Mouse (Mus musculus) cortical plate, adult 2 months (tissue): ENCODE data around the gene Iqcj. TPM values are rescaled to one million over a fixed set of nuclear protein-coding genes. Genes with fewer than 3 reads are reported as not detected.

Source experiments
- H3K27ac ChIP-seq: fragments of 200-500 bp; 2 replicates; pipeline ENCODE4 v1.5.1; 2012; ENCODE audit warnings: low read length, control low read depth, inconsistent platforms; ENCODE audit not compliant: insufficient read depth
- H3K4me1 ChIP-seq: fragments of 200-500 bp; 2 replicates; pipeline ENCODE4 v1.6.1; 2011; ENCODE audit warnings: low read length; ENCODE audit not compliant: control insufficient read depth, insufficient read depth
- H3K4me3 ChIP-seq: fragments of 200-500 bp; 2 replicates; pipeline ENCODE4 v1.5.1; 2011; ENCODE audit warnings: mild to moderate bottlenecking, low read length, control low read depth; ENCODE audit not compliant: insufficient read depth
- CTCF ChIP-seq: fragments of 200-500 bp; IDR thresholded peaks from 2 replicates; pipeline ENCODE4 v1.5.1; 2011; ENCODE audit warnings: mild to moderate bottlenecking, control low read depth, low read length; ENCODE audit not compliant: insufficient read depth; ENCODE audit errors: extremely low read depth
- POLR2A ChIP-seq: fragments of 200-500 bp; IDR thresholded peaks from 2 replicates; pipeline ENCODE4 v1.6.1; 2011; ENCODE audit warnings: mild to moderate bottlenecking, low read length, control low read depth; ENCODE audit not compliant: insufficient read depth; ENCODE audit errors: extremely low read depth
- polyA plus RNA-seq: library from polyadenylated mRNA; depleted of rRNA; stranded (reverse); fragments of >200 nt; gene quantifications from 2 replicates; pipeline ENCODE4 v1.2.3, GENCODE M21; 2012

Gene Iqcj
- polyA plus RNA-seq, 1 experiment: 0.98 TPM

DNA sequence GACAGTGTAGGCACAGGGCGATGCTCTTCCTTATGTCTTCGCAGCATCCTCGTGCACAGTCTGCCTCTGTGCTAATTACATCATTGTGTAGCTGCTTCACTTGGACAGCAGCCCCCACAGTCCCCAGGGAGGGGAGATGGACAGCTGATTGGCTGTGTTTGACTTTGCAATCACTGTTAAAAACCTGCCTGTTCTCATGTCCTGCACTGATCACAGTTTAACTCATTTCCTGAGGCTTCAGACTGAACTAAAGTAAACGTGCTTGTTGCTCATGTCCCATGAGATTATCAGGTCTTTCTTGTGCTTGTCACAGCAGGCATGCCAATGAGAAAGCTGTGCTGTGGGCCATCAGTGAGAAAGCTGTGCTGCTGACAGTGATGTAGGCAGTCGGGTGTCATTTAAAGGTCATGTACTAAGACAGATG lies 60.5 kb downstream of the Iqcj start:
- Histone ChIP-seq H3K4me1 (peaks cover 6% of the 10 kb centered on the region; the same call in 1 of the 2 replicates), H3K4me3 (no peak overlapping the region), H3K27ac (no peak overlapping the region)
- TF ChIP-seq POLR2A: no peak
- no peak for TF ChIP-seq CTCF

GRCm38 (mm10) chr3:67954459-67955065 lies 62.5 kb downstream of the Iqcj start:
- TF ChIP-seq POLR2A (no peak), CTCF (no peak)

DNA sequence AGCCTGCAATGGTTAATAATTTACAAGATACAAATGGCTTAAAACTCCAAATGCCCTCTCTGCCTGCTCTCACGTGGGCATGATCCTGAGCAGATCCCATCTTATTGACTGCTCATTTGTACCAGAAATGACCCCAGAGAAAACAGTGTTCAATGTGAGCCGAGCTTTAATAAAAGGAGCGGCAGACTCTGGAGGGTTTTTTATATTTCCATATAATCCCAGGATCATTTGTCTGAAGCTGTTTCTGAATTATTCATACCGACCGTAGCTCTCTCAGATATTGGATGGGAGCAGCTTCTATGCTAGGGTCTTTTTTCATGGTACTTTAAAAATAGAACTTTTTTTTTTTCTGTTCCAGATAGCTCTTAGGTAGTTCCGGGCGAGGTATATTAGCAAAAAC lies 67.7 kb downstream of the Iqcj start:
- H3K27ac ChIP-seq: no peak overlapping the region
- TF ChIP-seq POLR2A (no peak), CTCF (no peak)
- H3K4me3 ChIP-seq: no peak overlapping the region
- peaks cover 1% of the 10 kb centered on the region; the same call in 1 of the 2 replicates for H3K4me1 ChIP-seq

More at GRCm38 (mm10) chr3:67954459-67955065, 62.5 kb downstream of the Iqcj start:
- Histone ChIP-seq H3K4me1 (peaks cover 6% of the 10 kb centered on the region; the same call in 1 of the 2 replicates), H3K4me3 (no peak overlapping the region), H3K27ac (no peak overlapping the region)

DNA sequence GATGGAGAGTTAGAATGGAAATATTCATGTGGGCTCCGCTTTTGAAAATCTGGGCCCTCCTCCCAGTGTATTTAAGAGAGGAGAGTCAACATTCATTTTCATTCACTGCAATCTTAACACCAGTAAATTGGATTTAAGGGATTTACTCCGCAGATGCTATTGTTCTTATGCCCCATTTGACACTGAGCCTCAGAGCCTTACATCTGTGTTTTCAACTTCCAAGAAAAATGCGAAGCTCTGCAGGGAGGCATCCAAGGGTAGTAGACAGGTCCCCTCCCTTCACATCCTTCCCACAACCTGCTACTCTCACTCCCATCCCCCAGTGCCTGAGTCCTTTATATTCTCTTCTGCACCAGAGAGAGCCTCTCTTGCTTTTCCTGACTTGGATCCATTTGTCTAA lies 68.1 kb downstream of the Iqcj start:
- H3K4me1 ChIP-seq: no peaks in the 10 kb centered on the region
- TF ChIP-seq POLR2A (no peak), CTCF (no peak)
- no peak overlapping the region for H3K4me3 ChIP-seq
- H3K27ac ChIP-seq: no peak overlapping the region

GRCm38 (mm10) chr3:67960727-67961126 lies 68.7 kb downstream of the Iqcj start:
- TF ChIP-seq CTCF: no peak
- TF ChIP-seq POLR2A: no peak
- H3K4me3 ChIP-seq: no peak overlapping the region
- H3K4me1 ChIP-seq: no peaks in the 10 kb centered on the region
- no peak overlapping the region for H3K27ac ChIP-seq

DNA sequence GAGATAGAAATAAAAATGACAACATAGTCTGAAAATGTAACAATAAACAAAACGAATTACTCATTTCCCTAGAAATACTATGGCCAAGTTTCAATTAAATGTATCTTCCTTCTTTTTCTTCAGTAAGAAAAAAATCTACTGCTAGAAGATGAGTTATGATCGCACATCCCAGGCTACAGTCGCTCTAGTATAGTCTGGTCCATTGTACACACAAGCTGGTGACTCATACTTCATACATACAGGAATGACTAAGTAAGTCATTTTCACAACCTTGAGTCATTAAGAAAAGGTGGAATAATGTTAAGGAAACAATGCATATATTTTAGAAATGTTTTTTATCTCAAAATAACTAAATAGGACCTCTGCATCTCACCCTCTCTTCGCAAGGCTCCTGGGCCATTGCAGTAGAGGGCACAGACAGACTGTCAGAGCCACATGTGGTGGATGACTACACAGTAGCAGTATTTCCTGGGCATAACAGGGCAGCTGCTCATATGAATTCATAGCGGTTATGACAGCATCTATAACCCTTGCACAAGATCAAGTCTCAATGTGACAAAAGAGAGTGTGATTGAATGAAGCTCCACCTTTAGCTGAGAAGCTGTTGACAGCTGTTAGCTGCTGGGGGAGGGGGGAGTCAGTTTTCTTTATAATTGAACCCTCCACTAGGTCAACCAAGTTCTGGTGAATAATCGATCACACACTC lies 70.1 kb downstream of the Iqcj start:
- H3K4me3 ChIP-seq: no peak overlapping the region
- TF ChIP-seq POLR2A: no peak
- no peak for TF ChIP-seq CTCF

DNA sequence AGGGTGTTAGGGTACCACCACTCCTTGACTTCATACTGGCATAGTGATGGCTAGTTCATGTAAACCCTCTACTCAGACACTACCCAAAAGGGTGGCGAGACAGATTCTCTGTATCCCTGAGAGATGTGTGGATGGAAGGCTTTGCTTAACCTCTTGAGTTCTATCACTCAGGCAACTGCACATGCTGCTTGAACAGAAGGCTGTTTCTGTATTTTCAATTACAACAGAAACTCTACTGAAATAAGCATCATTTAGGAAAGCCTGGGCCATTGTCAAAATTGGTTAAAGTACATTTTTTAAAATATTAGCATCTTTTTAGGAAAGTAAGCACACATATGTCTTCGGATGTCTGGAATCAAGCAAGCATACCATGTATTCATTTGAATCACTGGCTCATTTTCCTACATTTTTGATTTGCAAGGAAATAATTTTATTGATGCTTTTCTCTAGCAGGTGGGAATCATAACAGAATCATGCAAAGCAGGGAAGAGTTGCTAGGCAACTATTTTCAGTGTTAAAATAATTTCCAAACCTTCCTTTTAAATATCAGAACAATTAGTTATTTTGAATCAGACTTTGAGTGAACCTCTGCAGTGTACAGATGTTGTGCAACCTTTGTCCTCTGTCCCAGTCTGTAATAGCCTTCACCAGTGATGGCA lies 82.4 kb downstream of the Iqcj start:
- no peak overlapping the region for H3K27ac ChIP-seq
- no peak overlapping the region for H3K4me3 ChIP-seq
- TF ChIP-seq POLR2A: no peak
- TF ChIP-seq CTCF: no peak
- no peaks in the 10 kb centered on the region; the same call in 1 of the 2 replicates for H3K4me1 ChIP-seq

More for the DNA sequence above, 70.1 kb downstream of the Iqcj start:
- no peaks in the 10 kb centered on the region for H3K4me1 ChIP-seq
- H3K27ac ChIP-seq: no peak overlapping the region

DNA sequence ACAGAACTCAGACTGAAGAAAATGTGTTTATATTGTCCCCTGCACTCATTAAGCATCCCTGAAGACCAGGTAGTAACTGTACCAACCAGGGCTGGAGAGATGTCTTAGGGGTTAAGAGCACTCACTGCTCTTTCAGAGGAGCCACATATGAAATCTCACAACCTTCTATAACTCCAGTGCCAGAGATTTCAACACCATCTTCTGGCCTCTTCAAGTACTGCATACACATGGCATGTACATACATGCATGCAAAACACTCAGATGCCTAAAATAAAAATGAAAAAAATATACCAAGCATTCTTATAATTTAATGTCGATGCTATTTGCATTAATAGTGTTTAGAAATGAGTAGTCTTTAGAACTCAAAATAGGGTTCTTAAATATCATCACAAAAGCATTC lies 88.0 kb downstream of the Iqcj start:
- Histone ChIP-seq H3K4me1 (peaks cover 3% of the 10 kb centered on the region; the same call in 1 of the 2 replicates), H3K27ac (no peak overlapping the region), H3K4me3 (no peak overlapping the region)
- TF ChIP-seq CTCF (no peak), POLR2A (no peak)

DNA sequence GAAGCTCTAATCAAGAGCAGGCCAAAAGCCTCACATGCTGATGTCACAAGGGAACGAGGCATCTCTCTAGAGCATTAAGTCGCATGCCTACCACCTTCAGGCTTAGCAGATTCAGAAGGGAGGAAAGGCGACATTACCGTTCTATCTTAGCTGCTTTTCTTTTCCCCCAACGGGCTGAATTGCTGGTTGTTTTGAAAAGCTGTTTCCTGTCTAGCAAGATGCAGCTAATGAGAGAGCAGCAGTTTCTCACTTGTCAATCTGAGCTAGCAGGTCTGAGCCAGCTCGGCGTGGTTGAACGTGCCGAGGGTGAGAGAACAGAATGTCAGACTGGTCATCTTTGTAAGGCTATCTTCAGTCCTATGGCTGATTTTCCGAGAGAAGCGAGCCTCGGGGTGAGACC lies 91.3 kb downstream of the Iqcj start:
- no peak overlapping the region for H3K27ac ChIP-seq
- H3K4me1 ChIP-seq: peaks cover 3% of the 10 kb centered on the region; the same call in 1 of the 2 replicates
- TF ChIP-seq CTCF (no peak), POLR2A (no peak)

More for the DNA sequence above, 91.3 kb downstream of the Iqcj start:
- no peak overlapping the region for H3K4me3 ChIP-seq
